13 mouse cellular contexts compared by ENCODE assay signal in the genomic region with DNA sequence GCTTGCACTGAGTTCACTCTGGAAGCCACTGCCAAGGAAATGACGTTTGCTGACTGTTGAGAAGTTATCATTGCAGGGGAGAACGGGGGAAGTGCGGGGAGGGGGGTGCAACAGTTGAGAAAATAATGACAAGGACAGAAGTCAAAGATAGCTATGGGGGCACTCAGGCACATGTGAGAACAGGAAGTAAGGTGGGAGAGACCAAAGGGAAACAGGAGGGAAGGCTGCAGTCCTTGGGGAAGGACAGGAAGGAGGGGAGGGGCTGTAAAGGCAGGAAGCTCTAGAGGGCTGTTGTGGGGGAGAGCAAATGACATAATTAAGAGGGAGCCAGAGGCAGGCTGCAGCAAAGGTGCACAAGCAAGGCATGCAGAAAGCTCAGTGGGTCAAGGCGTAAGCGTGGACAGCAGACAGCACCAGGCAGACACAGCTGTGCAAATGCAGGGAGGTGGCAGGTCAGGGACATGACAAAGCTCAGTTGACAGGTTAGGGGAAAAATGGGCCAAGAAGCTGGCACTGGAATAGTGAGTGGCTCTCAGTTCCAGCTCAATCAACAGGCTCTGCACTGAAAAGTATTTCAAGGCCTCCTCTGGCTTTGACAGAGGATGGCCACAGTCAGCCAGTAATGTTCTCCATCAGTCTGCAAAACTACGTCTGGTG.
A peak's percentile ranks its signal among the peaks of the same experiment; 100 is the strongest.
DNase-seq lines count a peak whose midpoint lies in the region; ATAC-seq lines count a peak whose summit lies in the region.
"Had no signal": no experiment of that assay in that cellular context is flagged by ENCODE, and none has a peak within 500 bp of the region (broad histone marks: within the 10 kb centered on the region; RNA-seq: fewer than 3 reads in every experiment).

No protein-coding gene starts in this region.

- ATAC-seq in liver, embryonic 12.5 days: peak; percentile 32; the same call in 1 of the 2 replicates
- ATAC-seq in liver, embryonic 11.5 days (replicated peaks; ENCODE audit: low FRiP score): no peak; the same call in 1 of the 2 replicates
- ATAC-seq in activated CD4-positive, CD25-positive, alpha-beta regulatory T cell, adult 4 months: peak; percentile 52

- H3K27me3 ChIP-seq in liver, embryonic 12.5 days (replicated peaks): no peaks in the 10 kb centered on the region
- H3K27me3 ChIP-seq in liver, embryonic 11.5 days (replicated peaks; ENCODE audit: control insufficient read depth, insufficient read depth, low read length): no peaks in the 10 kb centered on the region

- 0 out of 2 replicates have a peak, but pooled peaks cover 6% of the 10 kb centered on the region for H3K4me1 ChIP-seq in liver, embryonic 12.5 days
- 0 out of 2 replicates have a peak, but pooled peaks cover 4% of the 10 kb centered on the region for H3K4me1 ChIP-seq in liver, embryonic 11.5 days (replicated peaks; ENCODE audit: control insufficient read depth, insufficient read depth, low read length)

- DNase-seq in liver, embryonic 11.5 days (ENCODE audit: low spot score): no peak
- peak; percentile 17 to 50 for DNase-seq in heart, adult 9 months (ENCODE audit: low spot score in 2 of 2)
- peak; percentile 29 for DNase-seq in naive thymus-derived CD4-positive, alpha-beta T cell, adult 2 months (ENCODE audit: low read depth)
- no peak for DNase-seq in MN1 (ENCODE audit: low spot score)
- DNase-seq in yolk sac, embryonic 10.5 days (ENCODE audit: low spot score): no peak
- DNase-seq in cerebellum, postnatal 36 days: no peak
- DNase-seq: cerebellum, postnatal 10 days; kidney, adult 11 months; lung, postnatal 10 days had no signal

- H3K27ac ChIP-seq in liver, embryonic 12.5 days: no peak overlapping the region
- H3K27ac ChIP-seq in liver, embryonic 11.5 days (ENCODE audit: low read depth, low read length): no peak overlapping the region

- no peaks in the 10 kb centered on the region for H3K9me3 ChIP-seq in liver, embryonic 12.5 days (replicated peaks)
- no peaks in the 10 kb centered on the region for H3K9me3 ChIP-seq in liver, embryonic 11.5 days (ENCODE audit: control insufficient read depth, low read length)

- no peaks in the 10 kb centered on the region for H3K36me3 ChIP-seq in liver, embryonic 12.5 days
- no peaks in the 10 kb centered on the region for H3K36me3 ChIP-seq in liver, embryonic 11.5 days (ENCODE audit: control insufficient read depth, insufficient read depth, low read length)
- H3K36me3 ChIP-seq: G1E had no signal

- no peak overlapping the region for H3K9ac ChIP-seq in liver, embryonic 12.5 days
- no peak overlapping the region for H3K9ac ChIP-seq in liver, embryonic 11.5 days (ENCODE audit: low read depth, low read length)

- 33% methylated on average over 6 of the region's 6 CpGs for WGBS in liver, embryonic 12.5 days (ENCODE audit: insufficient replicate concordance)
- 48% methylated on average over 6 of the region's 6 CpGs for WGBS in liver, embryonic 11.5 days

- no peak overlapping the region for H3K4me2 ChIP-seq in liver, embryonic 12.5 days
- no peak overlapping the region for H3K4me2 ChIP-seq in liver, embryonic 11.5 days

- no peak overlapping the region for H3K4me3 ChIP-seq in liver, embryonic 12.5 days
- H3K4me3 ChIP-seq in liver, embryonic 11.5 days (ENCODE audit: low read depth, low read length): no peak overlapping the region
- H3K4me3 ChIP-seq: erythroblast, embryonic 14.5 days had no signal

Comparison
In these comparisons a context has a peak if more than half of its experiments do, and no peak if none do; other contexts are left out.
1. DNase-seq: peak in heart, adult 9 months (2 of 2) and naive thymus-derived CD4-positive, alpha-beta T cell, adult 2 months (single experiment); none in liver, embryonic 11.5 days (single experiment), MN1 (single experiment), yolk sac, embryonic 10.5 days (single experiment) and cerebellum, postnatal 36 days (0 of 2).